Mouse (Mus musculus) kidney, adult 18-20 months (tissue): ENCODE measurements around the gene Zfyve1.

Source experiments
- DNase-seq: peaks from one replicate; pipeline ENCODE4 v3.0.0; 2021

The Zfyve1 gene

GRCm38 (mm10) chr12:83578896-83579569 lies 18.0 kb downstream of the Zfyve1 start:
- DNase-seq: peak; percentile 54

GRCm38 (mm10) chr12:83578356-83578755 lies 18.7 kb downstream of the Zfyve1 start:
- no peak for DNase-seq

GRCm38 (mm10) chr12:83577445-83577844 lies 19.6 kb downstream of the Zfyve1 start:
- DNase-seq: no peak

DNA sequence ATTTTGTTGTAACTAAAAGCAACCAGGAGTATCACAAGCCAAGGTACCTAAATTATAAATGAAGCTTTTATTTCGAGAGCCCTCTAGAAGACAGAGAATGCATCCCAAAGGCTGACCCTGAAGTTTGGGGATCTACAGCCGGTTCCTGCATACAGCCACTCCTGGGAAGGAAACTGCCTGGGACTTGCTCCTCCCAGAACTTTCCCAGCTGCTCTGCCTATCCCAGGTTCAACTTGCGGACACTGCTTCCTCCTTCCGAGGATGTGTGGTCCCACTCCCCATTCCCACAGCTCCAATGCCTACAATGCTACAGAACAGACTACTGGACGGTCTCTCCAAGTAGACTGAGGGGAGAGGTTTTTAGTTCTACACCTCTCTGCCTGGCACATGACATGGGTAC lies 24.3 kb downstream of the Zfyve1 start:
- no peak for DNase-seq

- no peak for DNase-seq
Observed at GRCm38 (mm10) chr12:83569866-83570265, 27.2 kb downstream of the Zfyve1 start.

GRCm38 (mm10) chr12:83562589-83562988 lies 34.4 kb downstream of the Zfyve1 start:
- no peak for DNase-seq

GRCm38 (mm10) chr12:83560189-83560588 lies 36.8 kb downstream of the Zfyve1 start:
- no peak for DNase-seq

DNA sequence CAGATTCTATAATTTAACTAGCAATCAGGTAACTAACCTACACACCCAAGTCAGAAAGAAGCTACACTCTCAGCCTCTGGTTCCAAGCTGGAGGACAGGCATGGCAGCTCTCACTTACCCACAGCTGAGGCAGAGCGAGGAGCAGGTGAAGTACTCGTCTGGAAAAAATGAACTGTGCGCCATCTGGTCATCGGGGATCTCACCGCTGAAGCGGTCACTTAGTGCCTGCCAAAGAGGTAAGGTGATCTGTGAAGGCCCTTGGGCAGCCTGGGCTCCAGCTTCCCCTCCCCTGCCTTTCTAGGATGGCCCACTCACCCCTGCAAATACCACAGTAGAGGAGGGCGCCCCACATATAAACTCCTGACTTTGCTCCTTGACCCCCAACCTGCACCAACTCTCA lies 38.5 kb downstream of the Zfyve1 start:
- no peak for DNase-seq

GRCm38 (mm10) chr12:83555605-83556004 lies 41.4 kb downstream of the Zfyve1 start:
- DNase-seq: no peak

DNA sequence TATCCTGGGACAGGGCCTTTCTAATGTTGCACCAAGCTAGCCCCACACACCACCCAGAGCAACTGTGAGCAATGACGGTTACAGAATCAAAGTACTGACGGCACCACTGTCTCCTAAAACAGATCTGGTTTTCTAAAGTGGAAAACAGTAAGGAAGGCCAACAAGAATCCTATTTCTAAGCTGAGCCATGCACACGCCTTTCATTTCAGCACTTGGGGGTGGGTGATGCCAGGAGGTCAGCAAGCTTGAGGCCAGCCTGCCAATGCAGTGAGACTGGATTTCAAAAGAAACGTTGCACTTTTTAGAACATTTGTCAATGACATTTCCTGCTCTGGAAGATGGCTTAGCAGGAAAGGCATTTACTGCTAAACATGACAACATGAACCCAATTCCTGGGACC lies 43.2 kb downstream of the Zfyve1 start:
- DNase-seq: no peak

DNA sequence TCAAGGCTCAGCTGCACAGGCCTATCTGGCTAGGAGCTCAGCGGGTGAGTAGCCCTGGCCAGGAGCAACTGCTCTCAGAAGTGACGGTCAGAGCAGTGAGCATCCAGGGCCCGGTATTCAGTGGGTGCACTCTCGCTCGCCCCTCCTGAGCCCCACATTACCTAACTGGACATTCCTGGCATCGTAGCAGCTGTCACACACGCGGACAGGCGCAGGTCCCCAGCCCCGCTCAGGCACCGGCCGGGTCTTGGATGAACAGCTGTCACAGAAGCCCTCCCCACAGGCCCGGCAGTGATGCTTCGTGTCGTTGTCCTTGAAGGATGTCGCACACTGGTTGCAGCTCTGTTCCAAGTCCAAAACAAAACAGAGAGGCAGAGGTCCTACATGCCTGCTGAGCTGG lies 45.7 kb downstream of the Zfyve1 start:
- DNase-seq: no peak

DNA sequence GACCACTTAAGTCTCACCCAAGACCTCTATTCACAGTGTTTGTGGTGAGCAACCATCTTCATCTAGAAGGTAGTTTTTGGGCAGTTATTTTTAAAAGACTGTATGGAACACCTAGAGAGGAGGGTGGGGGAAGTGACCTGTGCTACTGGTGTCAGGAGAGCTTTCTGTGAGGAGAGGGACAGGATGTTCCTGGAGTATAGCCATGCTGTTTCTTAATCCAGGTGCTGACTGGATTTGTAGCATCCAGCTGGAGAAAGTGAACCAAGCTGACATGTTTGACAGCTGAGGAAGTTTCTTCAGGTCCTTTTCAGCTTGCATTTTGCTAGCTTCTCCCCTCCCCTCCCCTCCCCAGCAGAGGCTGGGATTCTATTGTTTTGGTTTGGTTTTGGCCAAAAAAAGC lies 52.2 kb downstream of the Zfyve1 start:
- DNase-seq: no peak

DNA sequence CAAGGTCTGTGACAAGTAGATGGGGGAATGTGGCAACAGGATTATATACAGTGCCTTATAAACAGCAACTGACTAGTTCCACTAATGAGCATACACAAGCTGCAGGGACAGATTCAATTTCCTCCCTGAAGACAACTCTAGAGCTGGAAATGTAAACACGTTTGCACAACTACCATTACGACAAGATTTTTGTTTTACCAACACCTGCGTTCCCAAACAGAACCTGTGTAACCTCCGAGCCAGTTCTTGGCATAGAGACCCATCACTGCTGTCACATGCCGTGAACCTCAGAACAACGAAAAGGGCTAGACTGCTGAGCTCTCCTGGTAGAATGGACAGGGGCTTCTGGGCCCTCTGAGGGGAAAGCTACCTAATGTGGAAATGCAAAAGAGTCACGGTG lies 53.0 kb downstream of the Zfyve1 start:
- no peak for DNase-seq

- DNase-seq: no peak
Observed at GRCm38 (mm10) chr12:83536039-83536438, 61.0 kb downstream of the Zfyve1 start.

- no peak for DNase-seq
Observed at GRCm38 (mm10) chr12:83535428-83535827, 61.6 kb downstream of the Zfyve1 start.

GRCm38 (mm10) chr12:83534190-83534589 lies 62.8 kb downstream of the Zfyve1 start:
- DNase-seq: no peak

GRCm38 (mm10) chr12:83532966-83533365 lies 64.1 kb downstream of the Zfyve1 start:
- DNase-seq: no peak

DNA sequence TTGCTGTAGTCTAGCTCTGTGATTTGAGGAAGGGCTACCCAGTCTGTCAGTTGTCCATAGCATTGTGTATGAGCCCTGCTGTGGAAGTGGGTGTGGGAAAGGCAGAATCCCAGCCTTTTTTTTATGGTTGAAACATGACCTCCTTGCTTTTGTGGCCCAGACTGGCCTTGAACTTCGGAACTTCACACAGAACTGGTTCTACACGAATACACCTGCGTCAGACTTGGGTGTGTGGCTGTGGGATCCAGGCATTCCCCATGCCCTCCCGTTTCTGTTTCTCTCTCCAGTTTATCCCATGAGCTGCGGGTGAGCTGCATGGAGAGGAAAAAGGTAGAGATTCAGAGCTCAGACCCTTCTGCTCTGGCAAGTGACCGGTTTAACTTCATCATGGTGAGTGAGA lies 65.0 kb downstream of the Zfyve1 start:
- DNase-seq: no peak

- DNase-seq: no peak
Observed at GRCm38 (mm10) chr12:83528665-83529064, 68.4 kb downstream of the Zfyve1 start.

- no peak for DNase-seq
Observed at GRCm38 (mm10) chr12:83527816-83528215, 69.2 kb downstream of the Zfyve1 start.

- DNase-seq: no peak
Observed at GRCm38 (mm10) chr12:83525822-83526544, 71.0 kb downstream of the Zfyve1 start.

DNA sequence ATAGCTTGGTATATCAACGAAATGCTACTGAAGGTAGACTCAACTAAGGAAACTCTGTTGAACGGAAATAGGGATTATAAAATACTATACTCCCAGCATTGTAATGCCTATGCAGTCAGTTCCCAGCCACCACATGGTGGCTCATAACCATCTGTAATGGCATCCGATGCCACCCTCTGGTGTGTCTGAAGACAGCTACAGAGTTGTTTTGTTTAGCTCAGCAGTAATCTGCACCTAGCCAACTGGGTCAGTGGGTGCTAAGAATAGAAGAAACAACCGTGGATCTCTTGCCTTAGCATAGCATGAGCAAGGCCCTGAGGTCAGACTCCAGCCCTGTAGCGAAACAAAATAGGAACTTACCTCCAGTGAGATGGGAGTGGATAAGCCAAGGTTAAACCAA lies 72.7 kb downstream of the Zfyve1 start:
- DNase-seq: no peak

GRCm38 (mm10) chr12:83523892-83524291 lies 73.1 kb downstream of the Zfyve1 start:
- no peak for DNase-seq

DNA sequence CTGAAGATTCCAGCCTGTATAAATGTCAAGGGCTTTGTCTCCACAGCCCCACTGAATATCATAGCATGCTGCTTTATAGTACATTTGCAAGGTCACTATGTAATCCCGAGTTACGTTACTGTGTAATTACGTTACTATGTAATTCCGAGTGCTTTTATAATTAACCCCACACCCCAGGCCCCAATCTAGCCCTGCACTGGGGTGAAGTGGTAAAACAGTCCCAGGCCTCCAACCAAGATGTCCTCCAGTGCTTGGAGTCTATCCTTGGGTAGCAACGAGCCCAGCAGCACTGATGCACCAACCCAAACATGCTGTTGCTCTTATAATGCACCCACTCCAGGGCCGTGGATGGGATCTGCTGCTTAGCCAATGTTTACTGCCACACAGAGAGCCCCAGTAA lies 74.0 kb downstream of the Zfyve1 start:
- DNase-seq: no peak

- DNase-seq: no peak
Observed at GRCm38 (mm10) chr12:83521083-83521482, 75.9 kb downstream of the Zfyve1 start.
